Comparison of ENCODE assay signal across 19 mouse cellular contexts in the genomic region with DNA sequence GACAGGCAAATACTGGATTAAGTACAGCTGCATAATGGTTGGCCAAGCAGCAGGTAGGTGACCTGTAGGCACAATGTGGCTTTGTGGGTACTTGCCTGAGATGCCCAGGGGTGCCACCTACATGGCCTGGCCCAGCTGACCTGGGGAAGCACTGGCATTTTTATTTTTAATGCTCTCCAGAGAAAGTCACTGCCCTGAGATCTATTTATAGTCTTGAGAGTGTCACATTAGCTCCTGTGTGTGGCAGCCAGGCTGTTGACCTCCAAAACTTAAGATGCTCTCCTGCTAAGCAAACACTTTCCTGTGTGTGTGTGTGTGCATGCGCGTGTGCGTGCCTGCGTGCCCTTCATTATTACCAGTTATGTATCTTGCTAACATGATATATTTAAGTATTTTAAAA. TPM values are rescaled to one million over a fixed set of nuclear protein-coding genes. Genes with fewer than 3 reads are reported as not detected.
A peak's percentile ranks its signal among the peaks of the same experiment; 100 is the strongest.
DNase-seq lines count a peak whose midpoint lies in the region; ATAC-seq lines count a peak whose summit lies in the region.
"Had no signal": no experiment of that assay in that cellular context is flagged by ENCODE, and none has a peak within 500 bp of the region (broad histone marks: within the 10 kb centered on the region; RNA-seq: fewer than 3 reads in every experiment).

No protein-coding gene starts in this region.

- intact Hi-C loops in gastrocnemius, postnatal 14 days (cut with DNase I; ENCODE audit: low total_unique reads), result loop anchor here (10.0 kb wide), 1 partner anchor 106 kb away; a partner anchor contains a TSS
- intact Hi-C loops in left cerebral cortex, postnatal 4 days (cut with DNase I), result loop anchor here (10.0 kb wide), 1 partner anchor 46 kb away; a partner anchor contains a TSS

- peak overlapping the region; percentile 15 for H3K4me3 ChIP-seq in megakaryocyte, embryonic 14.5 days (replicated peaks)
- no peak overlapping the region for H3K4me3 ChIP-seq in liver, embryonic 16.5 days (ENCODE audit: low read depth, low read length)
- H3K4me3 ChIP-seq: hindbrain, embryonic 10.5 days; stomach, embryonic 15.5 days had no signal

- H3K27ac ChIP-seq in liver, embryonic 16.5 days (ENCODE audit: low read length), result peak overlapping the region; percentile 39; the same call in 1 of the 2 replicates
- H3K27ac ChIP-seq: hindbrain, embryonic 10.5 days; stomach, embryonic 15.5 days had no signal

- H3K36me3 ChIP-seq in megakaryocyte, embryonic 14.5 days (replicated peaks; ENCODE audit: low read length), result peaks cover 37% of the 10 kb centered on the region
- peaks cover 3% of the 10 kb centered on the region; the same call in 1 of the 2 replicates for H3K36me3 ChIP-seq in liver, embryonic 16.5 days (ENCODE audit: control insufficient read depth, insufficient read depth)
- H3K36me3 ChIP-seq: stomach, embryonic 15.5 days had no signal

- no peak overlapping the region for H3K9ac ChIP-seq in liver, embryonic 16.5 days (ENCODE audit: low read depth, low read length)
- H3K9ac ChIP-seq: stomach, embryonic 15.5 days had no signal

- H3K27me3 ChIP-seq in megakaryocyte, embryonic 14.5 days (replicated peaks), result no peaks in the 10 kb centered on the region
- no peaks in the 10 kb centered on the region for H3K27me3 ChIP-seq in liver, embryonic 16.5 days (ENCODE audit: control insufficient read depth, insufficient read depth, low read depth, low read length)
- H3K27me3 ChIP-seq: stomach, embryonic 15.5 days had no signal

- H3K4me2 ChIP-seq in liver, embryonic 16.5 days (ENCODE audit: low read depth, low read length), result no peak overlapping the region
- H3K4me2 ChIP-seq: stomach, embryonic 15.5 days had no signal

- 94% methylated on average over 4 of the region's 4 CpGs for WGBS in liver, embryonic 16.5 days (ENCODE audit: insufficient replicate concordance)

- peaks cover 90% of the 10 kb centered on the region for H3K4me1 ChIP-seq in megakaryocyte, embryonic 14.5 days
- peaks cover 59% of the 10 kb centered on the region for H3K4me1 ChIP-seq in liver, embryonic 16.5 days (ENCODE audit: control insufficient read depth, low read depth, low read length)

- no peak for ATAC-seq in megakaryocyte, adult 5-6 weeks (ENCODE audit: poor library complexity, severe bottlenecking)
- ATAC-seq in liver, embryonic 16.5 days (ENCODE audit: low read depth), result no peak
- ATAC-seq: inflammation-experienced regulatory T-cells, adult 6 months had no signal

- no peaks in the 10 kb centered on the region for H3K9me3 ChIP-seq in megakaryocyte, embryonic 14.5 days
- H3K9me3 ChIP-seq in liver, embryonic 16.5 days (replicated peaks; ENCODE audit: control insufficient read depth, low read length), result no peaks in the 10 kb centered on the region
- H3K9me3 ChIP-seq: stomach, embryonic 15.5 days had no signal

- peak; percentile 41 for DNase-seq in gastrocnemius, postnatal 25 days
- no peak for DNase-seq in gastrocnemius, postnatal 14 days
- DNase-seq in thymus, postnatal 36 days, result no peak
- no peak for DNase-seq in left cerebral cortex, postnatal 4 days
- no peak for DNase-seq in spleen, postnatal 14 days (ENCODE audit: low spot score in 2 of 2)
- DNase-seq: adrenal gland, adult 2 months; cerebellum, adult 9-11 months; kidney, adult 9 months; kidney, postnatal 36 days; right cerebral cortex, adult 18-20 months; spleen, adult 18-20 months; thymus, adult 2 months had no signal

RNA-seq across cellular contexts. Expression of a gene that starts 10.2 kb away (rescaled TPM):
- total RNA-seq in gastrocnemius, postnatal 25 days (2021), result 10 to 100 TPM; 39.4 to 41.3 TPM
- 10 to 100 TPM; 35.1 to 43.0 TPM for total RNA-seq in gastrocnemius, postnatal 14 days (2021)
- 7.3 and 11.6 TPM in 2 replicates for polyA plus RNA-seq in megakaryocyte, embryonic 14.5 days (2012; ENCODE audit: insufficient read depth, low replicate concordance)
- 12.3 and 15.7 TPM in 2 replicates for total RNA-seq in megakaryocyte, adult 5-6 weeks (2015)
- 18.2 and 20.7 TPM in 2 replicates for total RNA-seq in megakaryocyte, adult 5-6 weeks (2017)
- 13.2 and 14.3 TPM in 2 replicates for polyA plus RNA-seq in liver, embryonic 16.5 days (2015; fragmentation: Nextera tagmentation; extraction: Ambion mirVana)
- total RNA-seq in left cerebral cortex, postnatal 4 days (2021), result 10 to 100 TPM; 33.8 to 35.0 TPM

RNA-seq across cellular contexts. Expression of a gene that starts 26.0 kb away (rescaled TPM):
- 1 to 10 TPM; 1.7 to 2.4 TPM for total RNA-seq in gastrocnemius, postnatal 25 days (2021)
- total RNA-seq in gastrocnemius, postnatal 14 days (2021), result 1 to 10 TPM; 2.9 to 4.3 TPM
- 0.03 TPM in 1 of 2 replicates, not detected in the other for polyA plus RNA-seq in megakaryocyte, embryonic 14.5 days (2012; ENCODE audit: insufficient read depth, low replicate concordance)
- not detected in 2 replicates for total RNA-seq in megakaryocyte, adult 5-6 weeks (2015)
- 0.12 TPM in 1 of 2 replicates, not detected in the other for total RNA-seq in megakaryocyte, adult 5-6 weeks (2017)
- 0.49 and 0.60 TPM in 2 replicates for polyA plus RNA-seq in liver, embryonic 16.5 days (2015; fragmentation: Nextera tagmentation; extraction: Ambion mirVana)
- total RNA-seq in left cerebral cortex, postnatal 4 days (2021), result 1 to 10 TPM; 3.5 to 4.3 TPM

RNA-seq across cellular contexts. Expression of a gene that starts 33.3 kb away (rescaled TPM):
- total RNA-seq in gastrocnemius, postnatal 25 days (2021), result 10 to 100 TPM; 16.3 to 18.0 TPM
- 10 to 100 TPM; 31.0 to 35.1 TPM for total RNA-seq in gastrocnemius, postnatal 14 days (2021)
- polyA plus RNA-seq in megakaryocyte, embryonic 14.5 days (2012; ENCODE audit: insufficient read depth, low replicate concordance), result 828 and 2,423 TPM in 2 replicates
- total RNA-seq in megakaryocyte, adult 5-6 weeks (2015), result 122 and 129 TPM in 2 replicates
- total RNA-seq in megakaryocyte, adult 5-6 weeks (2017), result 180 and 227 TPM in 2 replicates
- polyA plus RNA-seq in liver, embryonic 16.5 days (2015; fragmentation: Nextera tagmentation; extraction: Ambion mirVana), result 32.8 and 33.0 TPM in 2 replicates
- 10 to 100 TPM; 45.3 to 46.6 TPM for total RNA-seq in left cerebral cortex, postnatal 4 days (2021)

RNA-seq across cellular contexts. Expression of a gene that starts 41.5 kb away (rescaled TPM):
- not detected for total RNA-seq in gastrocnemius, postnatal 25 days (2021)
- total RNA-seq in gastrocnemius, postnatal 14 days (2021), result not detected
- polyA plus RNA-seq in megakaryocyte, embryonic 14.5 days (2012; ENCODE audit: insufficient read depth, low replicate concordance), result not detected in 2 replicates
- not detected in 2 replicates for total RNA-seq in megakaryocyte, adult 5-6 weeks (2015)
- not detected in 2 replicates for total RNA-seq in megakaryocyte, adult 5-6 weeks (2017)
- polyA plus RNA-seq in liver, embryonic 16.5 days (2015; fragmentation: Nextera tagmentation; extraction: Ambion mirVana), result 0.11 TPM in 1 of 2 replicates, not detected in the other
- total RNA-seq in left cerebral cortex, postnatal 4 days (2021), result under 1 TPM; 0.60 to 0.64 TPM
- total RNA-seq: adrenal gland, adult 2 months; liver, adult 2 months had no signal

RNA-seq across cellular contexts. Expression of a gene that starts 44.1 kb away (rescaled TPM):
- total RNA-seq in gastrocnemius, postnatal 25 days (2021), result 100 to 1,000 TPM; 943 to 950 TPM
- total RNA-seq in gastrocnemius, postnatal 14 days (2021), result 100 to 1,000 TPM; 800 to 833 TPM
- 6.1 and 8.4 TPM in 2 replicates for polyA plus RNA-seq in megakaryocyte, embryonic 14.5 days (2012; ENCODE audit: insufficient read depth, low replicate concordance)
- 0.48 TPM in 1 of 2 replicates, not detected in the other for total RNA-seq in megakaryocyte, adult 5-6 weeks (2015)
- total RNA-seq in megakaryocyte, adult 5-6 weeks (2017), result not detected in 2 replicates
- polyA plus RNA-seq in liver, embryonic 16.5 days (2015; fragmentation: Nextera tagmentation; extraction: Ambion mirVana), result 2.9 and 4.1 TPM in 2 replicates
- total RNA-seq in left cerebral cortex, postnatal 4 days (2021), result 100 to 1,000 TPM; 154 to 161 TPM
- polyA plus RNA-seq: inflammation-experienced regulatory T-cells, adult 6 months had no signal
